Mouse (Mus musculus) intestine, embryonic 14.5 days (tissue): ENCODE measurements around the gene Adgrd1. TPM values are rescaled to one million over a fixed set of nuclear protein-coding genes. Genes with fewer than 3 reads are reported as not detected.

Experiments
- ATAC-seq: fragments of 200-750 bp; cut with Nextera tagmentation; replicated peaks from 2 replicates; pipeline ENCODE4 v1.8.0; 2017; ENCODE audit warnings: low read depth, moderate number of reproducible peaks, moderate TSS enrichment, moderate library complexity; ENCODE audit not compliant: low FRiP score, low TSS enrichment
- DNase-seq: peaks from one replicate; pipeline ENCODE4 v3.0.0-alpha.2; 2018; ENCODE audit warnings: low spot score
- H3K27ac ChIP-seq: fragments of 300-500 bp; sonication (generic); 2 replicates; pipeline ENCODE4 v1.5.1; 2014; ENCODE audit warnings: low read depth, mild to moderate bottlenecking, control low read depth
- H3K27me3 ChIP-seq: fragments of 300-500 bp; sonication (generic); replicated peaks from 2 replicates; pipeline ENCODE4 v1.6.1; 2014; ENCODE audit warnings: low read length, control low read depth; ENCODE audit not compliant: control insufficient read depth, insufficient read depth
- H3K36me3 ChIP-seq: fragments of 300-500 bp; sonication (generic); 2 replicates; pipeline ENCODE4 v1.6.1; 2014; ENCODE audit warnings: low read length, control low read depth; ENCODE audit not compliant: control insufficient read depth, insufficient read depth
- H3K4me1 ChIP-seq: fragments of 300-500 bp; sonication (generic); replicated peaks from 2 replicates; pipeline ENCODE4 v1.6.1; 2014; ENCODE audit warnings: low read length, control low read depth, mixed read lengths; ENCODE audit not compliant: control insufficient read depth, insufficient read depth
- H3K4me2 ChIP-seq: fragments of 300-500 bp; sonication (generic); 2 replicates; pipeline ENCODE4 v1.6.1; 2014; ENCODE audit warnings: low read length
- H3K4me3 ChIP-seq: fragments of 300-500 bp; sonication (generic); 2 replicates; pipeline ENCODE4 v1.5.1; 2014; ENCODE audit warnings: low read depth, low read length, control low read depth, mixed read lengths
- H3K9ac ChIP-seq: fragments of 300-500 bp; sonication (generic); 2 replicates; pipeline ENCODE4 v1.6.1; 2014; ENCODE audit warnings: mild to moderate bottlenecking, low read length
- H3K9me3 ChIP-seq: fragments of 300-500 bp; sonication (generic); 2 replicates; pipeline ENCODE4 v1.6.1; 2016; ENCODE audit warnings: low read length, control low read depth; ENCODE audit not compliant: control insufficient read depth
- WGBS: fragments of 180-500 bp; shearing (Covaris S2); extraction: QIAGEN DNeasy Blood & Tissue Kit; methylation state at CpG from one replicate; pipeline ENCODE4 v1.1.7; 2014; 5-methylcytosine and 5-hydroxymethylcytosine counted together
- polyA plus RNA-seq: library from polyadenylated mRNA; unstranded; fragments of >200 nt; fragmentation: Nextera tagmentation; extraction: Ambion mirVana; gene quantifications from 2 replicates; pipeline ENCODE4 v1.2.1, GENCODE M21; 2014

Adgrd1 gene
- polyA plus RNA-seq, 1 experiment from 2014 or later, result 0.62 TPM

DNA sequence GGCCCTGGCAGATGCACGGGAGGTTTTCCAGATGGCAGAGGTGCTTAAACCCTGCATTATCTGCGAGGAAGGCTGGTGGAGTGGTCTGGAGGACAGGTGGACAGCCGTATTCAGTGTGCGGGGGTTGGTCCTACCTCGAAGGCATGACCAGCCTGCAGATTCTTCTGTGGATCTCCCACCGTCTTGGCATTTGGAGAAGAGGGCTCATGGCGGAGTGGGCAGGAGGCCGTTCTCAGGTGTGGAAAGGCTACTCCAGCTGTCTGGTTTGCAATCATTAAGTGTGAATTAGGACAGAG is 32.8 kb upstream of the Adgrd1 start:
- H3K4me2 ChIP-seq, result peak overlapping the region; percentile 45
- 40% methylated on average over 8 of the region's 8 CpGs for WGBS
- peaks cover 5% of the 10 kb centered on the region; the same call in 1 of the 2 replicates for H3K4me1 ChIP-seq
- H3K4me3 ChIP-seq, result 0 out of 2 replicates have a peak overlapping the region, but pooled peaks have one; percentile 4
- H3K9ac ChIP-seq, result no peak overlapping the region
- H3K9me3 ChIP-seq, result no peaks in the 10 kb centered on the region
- H3K36me3 ChIP-seq, result no peaks in the 10 kb centered on the region
- no peak overlapping the region for H3K27ac ChIP-seq
- no peak for ATAC-seq
- no peak for DNase-seq
- 0 out of 2 replicates have a peak, but pooled peaks cover 8% of the 10 kb centered on the region for H3K27me3 ChIP-seq

DNA sequence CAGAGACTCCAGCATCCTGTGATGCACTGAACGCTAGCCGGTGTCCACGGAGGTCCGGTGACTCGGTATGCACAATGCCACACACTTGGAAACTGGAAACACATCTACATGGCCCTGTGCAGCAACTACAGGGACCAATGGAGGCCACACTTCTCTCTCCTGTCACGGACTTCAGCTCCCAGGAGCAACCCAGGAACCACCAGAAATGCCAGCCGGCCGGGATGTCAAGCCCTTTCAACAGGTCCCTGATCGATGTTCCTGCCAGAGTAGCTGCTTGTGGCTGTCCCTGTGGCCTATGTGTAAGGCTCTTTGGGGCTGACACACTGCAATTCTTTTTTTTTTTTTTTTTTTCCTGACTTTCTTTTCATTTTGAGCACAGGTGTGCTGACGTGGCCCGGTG is 32.4 kb upstream of the Adgrd1 start:
- Histone ChIP-seq H3K36me3 (no peaks in the 10 kb centered on the region), H3K4me3 (no peak overlapping the region), H3K9me3 (no peaks in the 10 kb centered on the region), H3K4me1 (peaks cover 5% of the 10 kb centered on the region; the same call in 1 of the 2 replicates), H3K4me2 (no peak overlapping the region), H3K27ac (no peak overlapping the region), H3K27me3 (0 out of 2 replicates have a peak, but pooled peaks cover 8% of the 10 kb centered on the region), H3K9ac (no peak overlapping the region)
- no peak for ATAC-seq
- 51% methylated on average over 11 of the region's 11 CpGs for WGBS
- DNase-seq, result no peak

DNA sequence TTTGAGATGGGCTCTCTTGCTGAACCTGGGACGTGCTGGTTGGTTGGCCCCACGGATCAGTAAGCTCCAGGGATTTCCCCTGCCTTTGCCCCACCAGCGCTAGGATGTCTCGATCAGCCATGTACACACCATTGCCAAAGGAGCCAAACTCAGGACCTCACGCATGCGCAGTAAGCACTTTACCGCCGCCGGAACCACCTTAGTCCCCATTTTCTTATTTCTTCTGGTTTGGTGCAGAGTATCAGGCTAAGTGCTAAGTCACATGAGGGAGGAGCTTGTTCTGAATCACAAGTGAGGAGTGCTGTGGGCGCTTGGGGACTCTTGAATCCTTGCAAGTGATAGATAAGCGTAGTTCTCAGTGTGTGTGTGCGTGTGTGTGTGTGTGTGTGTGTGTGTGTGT is 31.2 kb upstream of the Adgrd1 start:
- Histone ChIP-seq H3K9ac (no peak overlapping the region), H3K27me3 (0 out of 2 replicates have a peak, but pooled peaks cover 8% of the 10 kb centered on the region), H3K27ac (no peak overlapping the region), H3K4me1 (peaks cover 5% of the 10 kb centered on the region; the same call in 1 of the 2 replicates), H3K4me3 (no peak overlapping the region), H3K9me3 (no peaks in the 10 kb centered on the region), H3K36me3 (no peaks in the 10 kb centered on the region), H3K4me2 (no peak overlapping the region)
- DNase-seq (no peak), ATAC-seq (no peak)
- WGBS, result 81% methylated on average over 12 of the region's 12 CpGs

DNA sequence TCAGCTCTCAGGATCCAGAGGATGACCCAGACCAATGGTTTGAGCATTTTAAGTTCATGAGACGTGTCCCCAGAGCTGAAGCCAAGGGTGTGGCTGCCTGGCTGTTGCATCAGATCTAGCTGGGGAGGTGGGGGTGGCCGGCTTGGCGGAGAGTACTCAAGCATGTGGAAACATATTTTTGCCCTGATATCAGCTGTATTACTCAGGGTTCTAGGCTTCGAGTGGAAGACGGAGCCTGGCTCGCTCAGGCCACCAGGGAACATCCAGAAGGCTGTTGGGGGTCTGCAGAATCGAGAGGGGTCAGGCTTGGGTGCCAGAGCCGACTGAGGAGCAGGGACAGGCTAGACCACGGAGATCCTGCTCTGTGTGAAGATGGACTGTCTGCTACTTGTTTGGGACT is 30.6 kb upstream of the Adgrd1 start:
- Histone ChIP-seq H3K9me3 (no peaks in the 10 kb centered on the region), H3K4me2 (no peak overlapping the region), H3K4me3 (no peak overlapping the region), H3K9ac (no peak overlapping the region), H3K27me3 (0 out of 2 replicates have a peak, but pooled peaks cover 7% of the 10 kb centered on the region), H3K36me3 (no peaks in the 10 kb centered on the region), H3K27ac (no peak overlapping the region), H3K4me1 (peaks cover 5% of the 10 kb centered on the region; the same call in 1 of the 2 replicates)
- DNase-seq, result no peak
- 68% methylated on average over 9 of the region's 9 CpGs for WGBS
- ATAC-seq, result no peak

DNA sequence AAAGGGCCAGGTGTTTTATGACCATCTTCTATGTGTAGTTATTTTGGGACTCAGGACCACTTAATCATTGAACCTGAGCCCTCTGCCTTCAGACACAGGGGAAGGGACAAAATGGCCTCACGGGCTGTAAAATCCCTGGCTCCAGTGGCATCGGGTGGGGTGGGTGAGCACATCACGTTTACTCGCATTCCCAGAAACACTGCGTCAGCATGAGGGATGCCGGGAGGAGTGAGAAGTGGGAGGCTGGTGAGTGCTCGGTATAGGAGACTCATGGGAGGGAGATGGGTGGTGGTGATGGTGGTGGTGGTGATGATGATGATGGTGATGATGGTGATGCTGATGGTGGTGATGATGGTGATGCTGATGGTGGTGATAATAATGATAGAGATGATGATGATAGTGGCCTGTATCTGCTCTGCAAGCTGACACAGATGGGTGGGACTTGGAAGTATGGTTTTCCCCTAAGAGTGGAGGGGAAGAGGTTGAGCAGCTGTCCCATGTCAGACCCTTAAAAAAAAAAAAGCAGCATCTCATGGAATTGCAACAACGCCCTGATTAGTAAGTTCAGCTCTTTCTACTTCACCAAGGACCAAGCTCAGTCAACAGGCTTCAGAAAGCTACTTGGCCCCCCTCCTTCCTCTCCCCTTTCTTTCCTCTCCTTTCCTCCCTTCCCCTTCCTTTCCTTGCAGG is 29.9 kb upstream of the Adgrd1 start:
- WGBS, result 77% methylated on average over 8 of the region's 8 CpGs
- ATAC-seq, result no peak
- no peaks in the 10 kb centered on the region for H3K36me3 ChIP-seq
- no peak overlapping the region for H3K27ac ChIP-seq
- peaks cover 5% of the 10 kb centered on the region; the same call in 1 of the 2 replicates for H3K4me1 ChIP-seq
- H3K27me3 ChIP-seq, result 0 out of 2 replicates have a peak, but pooled peaks cover 3% of the 10 kb centered on the region
- H3K9ac ChIP-seq, result no peak overlapping the region
- no peak for DNase-seq
- no peak overlapping the region for H3K4me2 ChIP-seq
- H3K4me3 ChIP-seq, result no peak overlapping the region
- no peaks in the 10 kb centered on the region for H3K9me3 ChIP-seq

DNA sequence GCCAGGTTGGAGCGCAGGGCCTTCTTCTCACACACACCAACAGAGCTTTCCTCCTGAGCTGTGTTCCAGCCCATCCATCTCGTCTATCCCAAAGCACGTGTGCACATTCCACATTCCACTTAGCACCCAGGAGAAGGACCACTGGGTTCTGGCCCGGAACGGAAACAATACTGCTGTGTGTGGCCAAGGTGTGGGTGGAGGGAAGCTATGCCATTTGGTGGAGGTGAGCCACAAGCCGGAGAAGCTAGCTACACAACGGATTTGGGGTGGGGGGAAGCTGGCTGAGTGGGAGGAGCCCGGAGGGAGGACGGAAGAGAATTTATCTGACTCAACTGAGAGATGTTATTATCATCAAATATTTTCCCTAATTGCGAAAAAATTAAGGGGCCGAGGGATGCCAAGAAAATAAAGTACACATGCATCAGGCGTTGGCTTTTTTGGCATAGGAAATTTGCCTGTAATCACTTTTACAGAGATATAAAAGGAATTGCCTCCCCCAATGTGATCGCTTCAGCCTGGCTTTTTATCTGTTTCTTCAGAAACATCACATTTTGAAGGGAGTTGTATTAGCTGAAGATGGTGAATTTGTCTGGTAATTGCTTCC is 29.2 kb upstream of the Adgrd1 start:
- WGBS, result 64% methylated on average over 13 of the region's 13 CpGs
- H3K9ac ChIP-seq, result no peak overlapping the region
- DNase-seq (no peak), ATAC-seq (no peak)
- no peak overlapping the region for H3K4me3 ChIP-seq
- no peaks in the 10 kb centered on the region for H3K9me3 ChIP-seq
- peaks cover 5% of the 10 kb centered on the region; the same call in 1 of the 2 replicates for H3K4me1 ChIP-seq
- no peak overlapping the region for H3K27ac ChIP-seq
- H3K27me3 ChIP-seq, result 0 out of 2 replicates have a peak, but pooled peaks cover 3% of the 10 kb centered on the region
- no peaks in the 10 kb centered on the region for H3K36me3 ChIP-seq
- no peak overlapping the region for H3K4me2 ChIP-seq

DNA sequence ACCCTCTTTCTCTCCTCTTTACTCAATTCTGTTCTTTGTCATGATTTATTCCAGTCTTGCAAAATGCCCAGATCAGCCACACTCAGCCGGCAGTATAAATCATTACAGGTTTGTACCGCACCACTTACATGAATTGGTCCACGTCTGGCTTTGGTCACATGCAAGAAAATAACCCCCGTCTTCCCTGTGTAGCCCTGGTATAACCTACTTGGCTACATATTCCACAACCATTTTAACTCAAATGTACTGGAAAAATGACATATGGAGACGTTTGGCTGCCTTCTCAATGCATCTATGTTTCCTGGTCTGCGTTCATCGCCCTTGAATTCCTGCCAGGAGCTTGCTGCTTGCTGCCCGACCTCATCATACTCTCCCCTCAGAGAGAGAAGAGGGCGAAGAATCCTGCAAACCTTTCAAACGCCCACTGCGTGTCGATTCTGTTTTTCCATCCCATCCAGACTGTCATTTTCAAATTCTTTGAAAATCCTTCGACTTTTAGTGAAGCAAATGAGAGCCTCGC is 24.7 kb upstream of the Adgrd1 start:
- Histone ChIP-seq H3K4me1 (no peaks in the 10 kb centered on the region), H3K9ac (no peak overlapping the region), H3K4me2 (no peak overlapping the region), H3K4me3 (no peak overlapping the region), H3K36me3 (no peaks in the 10 kb centered on the region), H3K27me3 (no peaks in the 10 kb centered on the region), H3K27ac (no peak overlapping the region), H3K9me3 (no peaks in the 10 kb centered on the region)
- DNase-seq (no peak), ATAC-seq (no peak)
- WGBS, result 59% methylated on average over 14 of the region's 14 CpGs

DNA sequence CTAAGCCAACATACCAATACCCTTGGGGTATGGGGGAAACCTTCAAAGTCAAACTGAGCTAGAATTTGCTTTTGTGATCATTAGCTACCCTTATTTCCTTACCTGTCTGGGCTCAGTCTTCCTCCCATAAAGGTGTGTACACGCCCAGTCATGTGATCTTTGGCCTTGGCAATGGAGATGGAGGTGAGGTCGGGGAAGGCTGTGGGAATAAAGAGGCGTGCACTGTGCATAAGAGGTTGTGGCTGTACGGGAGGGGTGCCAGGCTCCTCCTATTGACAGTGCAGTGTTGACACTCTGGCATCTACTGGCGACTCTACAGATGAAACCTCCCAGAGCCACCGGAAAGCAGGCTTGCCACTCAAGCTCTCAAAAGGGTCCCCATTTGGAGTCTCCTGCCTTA is 23.1 kb upstream of the Adgrd1 start:
- H3K27me3 ChIP-seq, result no peaks in the 10 kb centered on the region
- no peaks in the 10 kb centered on the region for H3K4me1 ChIP-seq
- ATAC-seq, result no peak
- H3K9me3 ChIP-seq, result no peaks in the 10 kb centered on the region
- no peak overlapping the region for H3K4me2 ChIP-seq
- no peak overlapping the region for H3K9ac ChIP-seq
- H3K27ac ChIP-seq, result no peak overlapping the region
- 69% methylated on average over 6 of the region's 6 CpGs for WGBS
- no peak for DNase-seq
- no peak overlapping the region for H3K4me3 ChIP-seq
- no peaks in the 10 kb centered on the region for H3K36me3 ChIP-seq
